Mouse (Mus musculus): ENCODE measurements around the gene H1foo. TPM values are rescaled to one million over a fixed set of nuclear protein-coding genes. Genes with fewer than 3 reads are reported as not detected.

The H1foo gene
- polyA plus RNA-seq, 1 experiment from 2014 or later, result not detected

- Histone ChIP-seq H3K4me2 (ENCODE audit: low read depth, low read length) (peak overlapping the region; percentile 12), H3K27ac (ENCODE audit: low read length) (peak overlapping the region; percentile 40; the same call in 1 of the 2 replicates), H3K4me3 (ENCODE audit: low read length) (no peak overlapping the region), H3K36me3 (ENCODE audit: control insufficient read depth, insufficient read depth) (no peaks in the 10 kb centered on the region), H3K4me1 (ENCODE audit: control insufficient read depth, insufficient read depth, low read length) (peaks cover 29% of the 10 kb centered on the region), H3K9ac (ENCODE audit: low read length) (peak overlapping the region; percentile 15), H3K27me3 (ENCODE audit: control insufficient read depth, insufficient read depth, low read length) (no peaks in the 10 kb centered on the region), H3K9me3 (replicated peaks; ENCODE audit: control insufficient read depth, low read length) (no peaks in the 10 kb centered on the region)
- no peak for ATAC-seq (replicated peaks; ENCODE audit: extremely low read depth, insufficient read depth, low FRiP score)
- 59% methylated on average over 12 of the region's 12 CpGs for WGBS
These were observed 38.7 kb downstream of the H1foo start for GRCm38 (mm10) chr6:115983306-115984038.

DNA sequence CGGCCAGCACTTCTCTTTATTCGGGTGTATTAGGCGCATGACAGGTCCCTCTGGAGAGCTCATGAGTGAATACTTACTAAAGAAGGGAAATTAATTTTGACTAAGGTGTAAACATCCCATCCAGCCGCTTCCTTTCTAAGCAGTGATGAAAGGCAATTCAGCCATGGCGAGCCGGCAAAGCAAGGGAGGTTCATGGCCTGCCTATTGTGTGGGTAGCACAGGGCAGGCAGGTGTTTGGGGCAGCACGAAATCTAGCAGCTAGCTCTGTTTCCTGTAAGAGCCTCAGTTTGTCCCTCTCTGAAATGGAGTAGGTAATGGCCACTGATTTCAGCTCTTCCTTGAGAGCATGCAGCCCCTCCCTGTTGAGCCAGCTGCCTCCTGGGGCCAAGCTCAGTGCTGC is 39.8 kb downstream of the H1foo start:
- no peaks in the 10 kb centered on the region for H3K27me3 ChIP-seq (ENCODE audit: control insufficient read depth, insufficient read depth, low read length)
- no peak for ATAC-seq (replicated peaks; ENCODE audit: extremely low read depth, insufficient read depth, low FRiP score)
- H3K9ac ChIP-seq (ENCODE audit: low read length), result 0 out of 2 replicates have a peak overlapping the region, but pooled peaks have one; percentile 30
- peaks cover 29% of the 10 kb centered on the region for H3K4me1 ChIP-seq (ENCODE audit: control insufficient read depth, insufficient read depth, low read length)
- WGBS, result 74% methylated on average over 7 of the region's 7 CpGs
- no peaks in the 10 kb centered on the region for H3K36me3 ChIP-seq (ENCODE audit: control insufficient read depth, insufficient read depth)
- H3K9me3 ChIP-seq (replicated peaks; ENCODE audit: control insufficient read depth, low read length), result no peaks in the 10 kb centered on the region
- no peak overlapping the region for H3K4me3 ChIP-seq (ENCODE audit: low read length)
- peak overlapping the region; percentile 68; the same call in 1 of the 2 replicates for H3K4me2 ChIP-seq (ENCODE audit: low read depth, low read length)
- H3K27ac ChIP-seq (ENCODE audit: low read length), result no peak overlapping the region

GRCm38 (mm10) chr6:115985622-115986021 is 40.9 kb downstream of the H1foo start:
- Histone ChIP-seq H3K9me3 (replicated peaks; ENCODE audit: control insufficient read depth, low read length) (no peaks in the 10 kb centered on the region), H3K36me3 (ENCODE audit: control insufficient read depth, insufficient read depth) (no peaks in the 10 kb centered on the region), H3K27ac (ENCODE audit: low read length) (no peak overlapping the region), H3K4me1 (ENCODE audit: control insufficient read depth, insufficient read depth, low read length) (peaks cover 29% of the 10 kb centered on the region), H3K4me2 (ENCODE audit: low read depth, low read length) (peak overlapping the region; percentile 68), H3K9ac (ENCODE audit: low read length) (peak overlapping the region; percentile 18), H3K4me3 (ENCODE audit: low read length) (peak overlapping the region; percentile 2; the same call in 1 of the 2 replicates), H3K27me3 (ENCODE audit: control insufficient read depth, insufficient read depth, low read length) (no peaks in the 10 kb centered on the region)
- ATAC-seq (replicated peaks; ENCODE audit: extremely low read depth, insufficient read depth, low FRiP score), result no peak
- WGBS, result 52% methylated on average over 9 of the region's 9 CpGs

GRCm38 (mm10) chr6:115986472-115987095 is 41.8 kb downstream of the H1foo start:
- H3K9ac ChIP-seq (ENCODE audit: low read length), result peak overlapping the region; percentile 18
- H3K27me3 ChIP-seq (ENCODE audit: control insufficient read depth, insufficient read depth, low read length), result no peaks in the 10 kb centered on the region
- peak overlapping the region; percentile 68 for H3K4me2 ChIP-seq (ENCODE audit: low read depth, low read length)
- peaks cover 29% of the 10 kb centered on the region for H3K4me1 ChIP-seq (ENCODE audit: control insufficient read depth, insufficient read depth, low read length)
- H3K4me3 ChIP-seq (ENCODE audit: low read length), result peak overlapping the region; percentile 16
- 55% methylated on average over 12 of the region's 12 CpGs for WGBS
- no peaks in the 10 kb centered on the region for H3K36me3 ChIP-seq (ENCODE audit: control insufficient read depth, insufficient read depth)
- no peaks in the 10 kb centered on the region for H3K9me3 ChIP-seq (replicated peaks; ENCODE audit: control insufficient read depth, low read length)
- H3K27ac ChIP-seq (ENCODE audit: low read length), result no peak overlapping the region
- ATAC-seq (replicated peaks; ENCODE audit: extremely low read depth, insufficient read depth, low FRiP score), result peak; percentile 13; the same call in 1 of the 2 replicates

- no peak for ATAC-seq (replicated peaks; ENCODE audit: extremely low read depth, insufficient read depth, low FRiP score)
- peak overlapping the region; percentile 19; the same call in 1 of the 2 replicates for H3K4me3 ChIP-seq (ENCODE audit: low read length)
- H3K27me3 ChIP-seq (ENCODE audit: control insufficient read depth, insufficient read depth, low read length), result no peaks in the 10 kb centered on the region
- 61% methylated on average over 9 of the region's 9 CpGs for WGBS
- H3K9ac ChIP-seq (ENCODE audit: low read length), result no peak overlapping the region; the same call in none of the 2 replicates
- H3K4me2 ChIP-seq (ENCODE audit: low read depth, low read length), result peak overlapping the region; percentile 68
- no peak overlapping the region for H3K27ac ChIP-seq (ENCODE audit: low read length)
- no peaks in the 10 kb centered on the region for H3K9me3 ChIP-seq (replicated peaks; ENCODE audit: control insufficient read depth, low read length)
- no peaks in the 10 kb centered on the region for H3K36me3 ChIP-seq (ENCODE audit: control insufficient read depth, insufficient read depth)
- peaks cover 31% of the 10 kb centered on the region for H3K4me1 ChIP-seq (ENCODE audit: control insufficient read depth, insufficient read depth, low read length)
These were observed 42.5 kb downstream of the H1foo start for GRCm38 (mm10) chr6:115987096-115987747.

DNA sequence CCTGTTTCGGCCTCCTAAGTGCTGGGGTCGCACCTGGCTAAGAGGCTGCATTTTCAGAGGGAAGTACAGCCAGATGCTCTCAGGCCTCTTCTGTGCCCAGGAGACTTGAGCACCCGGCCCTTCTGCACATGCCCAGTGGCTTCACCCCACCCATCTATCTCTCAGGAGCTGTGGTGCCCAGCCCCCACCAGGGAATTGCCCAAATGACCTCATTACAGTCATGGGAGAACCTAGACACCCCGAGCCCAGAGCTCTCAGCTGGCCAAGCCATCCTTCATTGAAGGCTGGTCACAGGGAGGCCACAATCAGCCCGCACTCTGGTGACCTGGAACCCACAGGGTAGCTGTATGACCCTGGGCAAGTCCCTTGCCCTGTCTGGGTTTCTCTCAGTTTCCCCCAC is 44.3 kb downstream of the H1foo start:
- Histone ChIP-seq H3K9ac (ENCODE audit: low read length) (peak overlapping the region; percentile 75), H3K27ac (ENCODE audit: low read length) (peak overlapping the region; percentile 41; the same call in 1 of the 2 replicates)

DNA sequence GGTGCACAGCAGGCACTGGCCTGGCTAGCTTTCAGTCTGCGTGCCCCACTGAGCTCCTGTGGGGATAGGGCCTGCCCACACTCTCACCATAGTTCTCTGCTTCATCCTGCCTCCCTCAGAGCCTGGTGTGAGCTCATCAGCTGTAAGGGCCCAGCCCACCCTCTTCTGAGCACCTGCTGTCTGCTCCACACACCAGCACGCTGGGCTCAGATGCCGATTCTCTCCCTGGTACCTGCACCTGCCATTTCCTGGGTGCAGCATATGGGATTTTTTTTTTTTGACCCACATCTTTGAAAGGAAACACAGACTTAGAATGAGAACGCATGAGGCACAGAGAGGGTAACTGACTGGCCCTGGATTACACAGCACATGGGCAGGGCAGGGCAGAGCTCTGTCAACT is 44.9 kb downstream of the H1foo start:
- peak overlapping the region; percentile 75 for H3K9ac ChIP-seq (ENCODE audit: low read length)
- ATAC-seq (replicated peaks; ENCODE audit: extremely low read depth, insufficient read depth, low FRiP score), result no peak; the same call in 1 of the 2 replicates
- peak overlapping the region; percentile 68 for H3K4me2 ChIP-seq (ENCODE audit: low read depth, low read length)
- H3K36me3 ChIP-seq (ENCODE audit: control insufficient read depth, insufficient read depth), result no peaks in the 10 kb centered on the region
- H3K4me3 ChIP-seq (ENCODE audit: low read length), result peak overlapping the region; percentile 61
- H3K27me3 ChIP-seq (ENCODE audit: control insufficient read depth, insufficient read depth, low read length), result peaks cover 8% of the 10 kb centered on the region
- H3K4me1 ChIP-seq (ENCODE audit: control insufficient read depth, insufficient read depth, low read length), result peaks cover 27% of the 10 kb centered on the region
- H3K27ac ChIP-seq (ENCODE audit: low read length), result peak overlapping the region; percentile 41; the same call in 1 of the 2 replicates
- 72% methylated on average over 4 of the region's 4 CpGs for WGBS
- peaks cover 4% of the 10 kb centered on the region for H3K9me3 ChIP-seq (replicated peaks; ENCODE audit: control insufficient read depth, low read length)

More for the DNA sequence above, 44.3 kb downstream of the H1foo start:
- peaks cover 8% of the 10 kb centered on the region for H3K27me3 ChIP-seq (ENCODE audit: control insufficient read depth, insufficient read depth, low read length)
- peak overlapping the region; percentile 61 for H3K4me3 ChIP-seq (ENCODE audit: low read length)
- peak overlapping the region; percentile 68 for H3K4me2 ChIP-seq (ENCODE audit: low read depth, low read length)
- WGBS, result 67% methylated on average over 5 of the region's 5 CpGs
- no peak for ATAC-seq (replicated peaks; ENCODE audit: extremely low read depth, insufficient read depth, low FRiP score)
- no peaks in the 10 kb centered on the region for H3K36me3 ChIP-seq (ENCODE audit: control insufficient read depth, insufficient read depth)
- H3K4me1 ChIP-seq (ENCODE audit: control insufficient read depth, insufficient read depth, low read length), result peaks cover 28% of the 10 kb centered on the region
- no peaks in the 10 kb centered on the region for H3K9me3 ChIP-seq (replicated peaks; ENCODE audit: control insufficient read depth, low read length)

- H3K9ac ChIP-seq (ENCODE audit: low read length), result peak overlapping the region; percentile 75
- peak overlapping the region; percentile 68 for H3K4me2 ChIP-seq (ENCODE audit: low read depth, low read length)
- 70% methylated on average over 3 of the region's 3 CpGs for WGBS
- peak overlapping the region; percentile 41; the same call in 1 of the 2 replicates for H3K27ac ChIP-seq (ENCODE audit: low read length)
- peaks cover 8% of the 10 kb centered on the region for H3K27me3 ChIP-seq (ENCODE audit: control insufficient read depth, insufficient read depth, low read length)
- H3K4me1 ChIP-seq (ENCODE audit: control insufficient read depth, insufficient read depth, low read length), result peaks cover 23% of the 10 kb centered on the region
- peaks cover 8% of the 10 kb centered on the region for H3K9me3 ChIP-seq (replicated peaks; ENCODE audit: control insufficient read depth, low read length)
- no peaks in the 10 kb centered on the region for H3K36me3 ChIP-seq (ENCODE audit: control insufficient read depth, insufficient read depth)
- H3K4me3 ChIP-seq (ENCODE audit: low read length), result peak overlapping the region; percentile 61
- no peak for ATAC-seq (replicated peaks; ENCODE audit: extremely low read depth, insufficient read depth, low FRiP score)
These were observed 45.3 kb downstream of the H1foo start for GRCm38 (mm10) chr6:115990056-115990455.
